Mouse (Mus musculus) kidney, embryonic 14.5 days (tissue): ENCODE measurements at regions not wholly inside any gene's neighbourhood (a gene's known extent, or its start where the extent isn't known, plus 50 kb on each side); places are given as distances from the start of the nearest gene placed in this dataset.
"Not testable (repeated sequence)": the region's sequence is repeated elsewhere in the genome, so short reads cannot be mapped to it uniquely, and the experiment has no call there.

Experiments used
- ATAC-seq: fragments of 200-750 bp; cut with Nextera tagmentation; 2 replicates; pipeline ENCODE4 v1.8.0; 2017; ENCODE audit warnings: moderate number of reproducible peaks, mild to moderate bottlenecking, moderate TSS enrichment, moderate library complexity; ENCODE audit not compliant: low FRiP score, low TSS enrichment
- H3K27ac ChIP-seq: fragments of 300-500 bp; sonication (generic); 2 replicates; pipeline ENCODE4 v1.5.1; 2014; ENCODE audit warnings: low read depth, mild to moderate bottlenecking, low read length, moderate library complexity, mixed read lengths
- H3K27me3 ChIP-seq: fragments of 300-500 bp; sonication (generic); 2 replicates; pipeline ENCODE4 v1.6.1; 2014; ENCODE audit warnings: mild to moderate bottlenecking, low read length; ENCODE audit not compliant: control insufficient read depth, insufficient read depth
- H3K36me3 ChIP-seq: fragments of 300-500 bp; sonication (generic); 2 replicates; pipeline ENCODE4 v1.6.1; 2014; ENCODE audit warnings: low read length, mixed read lengths; ENCODE audit not compliant: control insufficient read depth, insufficient read depth
- H3K4me1 ChIP-seq: fragments of 300-500 bp; sonication (generic); 2 replicates; pipeline ENCODE4 v1.6.1; 2014; ENCODE audit warnings: low read length, mixed read lengths; ENCODE audit not compliant: control insufficient read depth, insufficient read depth
- H3K4me2 ChIP-seq: fragments of 300-500 bp; sonication (generic); replicated peaks from 2 replicates; pipeline ENCODE4 v1.6.1; 2014; ENCODE audit warnings: low read depth, mild to moderate bottlenecking, low read length
- H3K4me3 ChIP-seq: fragments of 300-500 bp; sonication (generic); 2 replicates; pipeline ENCODE4 v1.5.1; 2014; ENCODE audit warnings: mild to moderate bottlenecking, low read length
- H3K9ac ChIP-seq: fragments of 300-500 bp; sonication (generic); 2 replicates; pipeline ENCODE4 v1.6.1; 2014; ENCODE audit warnings: low read depth, mild to moderate bottlenecking, low read length, moderate library complexity
- H3K9me3 ChIP-seq: fragments of 300-500 bp; sonication (generic); 2 replicates; pipeline ENCODE4 v1.6.1; 2016; ENCODE audit warnings: low read length; ENCODE audit not compliant: control insufficient read depth
- WGBS: fragments of 180-500 bp; shearing (Covaris S2); extraction: QIAGEN DNeasy Blood & Tissue Kit; methylation state at CpG from one replicate; pipeline ENCODE4 v1.1.7; 2014; 5-methylcytosine and 5-hydroxymethylcytosine counted together

DNA sequence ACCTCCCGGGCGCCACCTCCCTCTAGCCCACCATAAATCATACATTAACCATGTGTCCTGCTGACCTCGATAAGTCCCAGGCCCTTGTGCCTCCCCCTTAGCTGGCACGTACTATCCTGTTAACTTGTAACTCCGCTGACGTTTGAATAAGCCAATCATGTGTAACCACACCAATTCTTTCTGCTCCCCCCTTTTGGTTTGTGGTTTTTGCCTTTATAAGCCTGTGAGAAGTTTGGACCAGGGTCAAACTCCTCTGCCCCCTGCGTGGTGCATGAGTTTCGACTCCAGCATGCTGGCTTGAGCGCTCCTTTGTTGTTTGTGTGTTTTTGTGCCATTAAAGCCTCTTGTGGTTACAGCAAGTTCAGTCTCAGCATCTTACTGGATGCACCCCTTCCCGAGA lies 138.4 kb upstream of the Samt2 start:
- not testable (repeated sequence) for H3K27ac ChIP-seq, H3K9me3 ChIP-seq, H3K4me2 ChIP-seq, H3K4me1 ChIP-seq, H3K36me3 ChIP-seq, H3K9ac ChIP-seq, H3K27me3 ChIP-seq, ATAC-seq, H3K4me3 ChIP-seq
- 71% methylated on average over 10 of the region's 10 CpGs for WGBS

DNA sequence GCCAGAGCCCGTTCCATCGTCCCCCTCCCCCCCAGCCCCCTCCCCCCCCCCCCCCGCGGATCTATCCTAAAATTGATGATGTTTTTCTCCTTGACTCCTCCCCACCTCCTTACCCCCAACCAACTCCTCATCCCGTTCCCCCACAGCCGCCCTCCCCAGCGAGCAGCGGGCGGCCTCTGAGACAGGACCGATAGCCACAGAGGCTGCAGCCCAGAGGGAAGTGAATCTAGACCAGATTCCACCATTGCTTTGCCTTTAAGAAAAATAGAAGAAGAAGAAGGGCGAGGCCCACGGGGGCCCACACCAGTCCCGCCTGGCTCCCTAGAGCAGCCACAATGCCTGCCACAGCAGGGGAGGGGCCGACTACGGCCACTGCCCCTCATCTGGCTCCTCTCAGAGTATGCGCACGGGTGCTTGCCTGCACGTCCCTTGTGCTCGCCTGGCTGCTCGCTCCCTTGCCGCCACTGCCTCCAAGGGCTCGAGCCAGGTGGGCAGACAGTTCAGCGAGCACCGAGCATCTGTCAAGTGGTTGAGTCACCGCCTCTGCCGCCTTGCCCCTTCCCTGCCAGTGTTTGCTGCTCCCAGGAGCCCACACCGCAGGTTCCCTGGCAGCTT lies 134.6 kb upstream of the Samt2 start:
- Histone ChIP-seq H3K9me3 (no peaks in the 10 kb centered on the region), H3K4me3 (peak overlapping the region; percentile 18; the same call in 1 of the 2 replicates), H3K9ac (no peak overlapping the region), H3K27ac (no peak overlapping the region), H3K27me3 (no peaks in the 10 kb centered on the region), H3K36me3 (no peaks in the 10 kb centered on the region), H3K4me1 (no peaks in the 10 kb centered on the region), H3K4me2 (peak overlapping the region; percentile 33)
- peak; percentile 78 for ATAC-seq
- WGBS, result 61% methylated on average over 25 of the region's 27 CpGs

DNA sequence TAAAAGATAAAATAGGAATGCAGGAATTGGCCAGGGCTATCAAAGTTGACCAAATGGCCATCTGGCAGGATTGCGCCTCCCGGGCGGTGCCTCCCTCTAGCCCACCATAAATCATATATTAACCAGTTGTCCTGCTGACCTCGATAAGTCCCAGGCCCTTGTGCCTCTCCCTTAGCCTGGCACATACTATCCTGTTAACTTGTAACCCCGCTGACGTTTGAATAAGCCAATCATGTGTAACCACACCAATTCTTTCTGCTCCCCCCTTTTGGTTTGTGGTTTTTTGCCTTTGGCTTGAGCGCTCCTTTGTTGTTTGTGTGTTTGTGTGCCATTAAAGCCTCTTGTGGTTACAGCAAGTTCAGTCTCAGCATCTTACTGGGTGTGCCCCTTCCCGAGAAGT lies 133.4 kb upstream of the Samt2 start:
- H3K4me1 ChIP-seq, H3K4me2 ChIP-seq, H3K27me3 ChIP-seq, H3K9ac ChIP-seq, ATAC-seq, H3K4me3 ChIP-seq, H3K27ac ChIP-seq, H3K9me3 ChIP-seq, H3K36me3 ChIP-seq: not testable (repeated sequence)
- WGBS, result 92% methylated on average over 8 of the region's 8 CpGs

DNA sequence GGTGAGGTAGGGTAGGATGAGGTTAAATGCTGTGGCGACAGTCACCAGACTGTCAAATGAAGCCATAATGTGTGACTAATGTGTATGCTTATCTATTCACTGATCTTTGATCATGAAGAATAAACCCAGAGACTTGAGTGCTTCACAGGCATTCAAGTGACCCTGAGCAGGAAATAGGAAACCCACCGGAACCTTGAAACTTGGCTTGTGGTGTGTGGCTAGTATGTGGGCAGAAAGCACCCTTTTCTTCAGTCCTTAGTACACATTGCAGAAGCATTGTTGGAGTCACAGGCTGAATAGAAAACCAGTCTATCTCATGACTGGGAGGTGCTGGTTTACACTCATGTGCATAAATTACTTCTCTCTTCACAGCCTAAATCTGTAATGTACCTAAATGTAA lies 91.4 kb upstream of the Samt2 start:
- not testable (repeated sequence) for H3K27me3 ChIP-seq, H3K9me3 ChIP-seq, ATAC-seq, H3K36me3 ChIP-seq, H3K4me1 ChIP-seq, H3K4me3 ChIP-seq, H3K27ac ChIP-seq, H3K9ac ChIP-seq, H3K4me2 ChIP-seq
- WGBS, result 96% methylated on average over 1 of the region's 2 CpGs
